Mouse (Mus musculus): Measurements from ENCODE around the gene Man1a. TPM values are rescaled to one million over a fixed set of nuclear protein-coding genes. Genes with fewer than 3 reads are reported as not detected.

The Man1a gene
- polyA plus RNA-seq, 1 experiment = 13.2 TPM

DNA sequence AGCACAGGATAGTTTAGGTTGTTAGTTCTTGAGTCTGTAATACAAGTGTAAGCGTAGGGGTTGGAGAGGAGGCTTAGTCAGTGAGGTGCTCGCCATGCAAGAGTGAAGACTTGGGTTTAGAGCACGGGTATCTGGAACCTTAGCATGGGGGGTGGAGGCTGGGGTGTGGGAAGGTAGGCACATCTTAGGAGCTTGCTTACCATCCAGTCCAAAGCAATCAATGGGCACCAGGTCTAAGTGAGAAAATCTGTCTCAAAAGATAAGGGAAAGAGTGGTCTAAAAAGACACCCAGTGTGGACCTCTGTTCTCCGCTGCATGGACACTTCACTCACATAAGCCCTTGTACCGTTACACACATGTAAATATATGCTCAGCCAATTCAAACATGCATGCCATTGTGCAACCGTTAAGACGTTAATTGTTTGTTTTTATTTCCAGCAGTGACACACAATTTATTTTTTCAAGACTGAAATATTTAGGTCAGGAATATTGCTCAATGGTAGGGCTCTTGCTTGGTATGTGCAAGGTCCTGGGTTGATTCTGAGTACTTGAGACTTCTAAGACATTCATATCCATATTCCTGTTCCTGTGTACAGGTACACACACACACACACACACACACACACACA, 34.1 kb downstream of the Man1a start:
- 65% methylated on average over 7 of the region's 7 CpGs for WGBS
- Histone ChIP-seq H3K4me3 (replicated peaks; ENCODE audit: extremely low read depth, low read depth, low read length) (no peak overlapping the region), H3K4me1 (ENCODE audit: control insufficient read depth, insufficient read depth, low read length) (peaks cover 15% of the 10 kb centered on the region)
- TF ChIP-seq POLR2A (IDR thresholded peaks at IDR 0.05; ENCODE audit: borderline replicate concordance, extremely low read depth, low read depth, low read length) = no peak
- no peak for TF ChIP-seq CTCF (IDR thresholded peaks at IDR 0.05; ENCODE audit: insufficient read depth, low read length)
- DNase-seq = no peak

DNA sequence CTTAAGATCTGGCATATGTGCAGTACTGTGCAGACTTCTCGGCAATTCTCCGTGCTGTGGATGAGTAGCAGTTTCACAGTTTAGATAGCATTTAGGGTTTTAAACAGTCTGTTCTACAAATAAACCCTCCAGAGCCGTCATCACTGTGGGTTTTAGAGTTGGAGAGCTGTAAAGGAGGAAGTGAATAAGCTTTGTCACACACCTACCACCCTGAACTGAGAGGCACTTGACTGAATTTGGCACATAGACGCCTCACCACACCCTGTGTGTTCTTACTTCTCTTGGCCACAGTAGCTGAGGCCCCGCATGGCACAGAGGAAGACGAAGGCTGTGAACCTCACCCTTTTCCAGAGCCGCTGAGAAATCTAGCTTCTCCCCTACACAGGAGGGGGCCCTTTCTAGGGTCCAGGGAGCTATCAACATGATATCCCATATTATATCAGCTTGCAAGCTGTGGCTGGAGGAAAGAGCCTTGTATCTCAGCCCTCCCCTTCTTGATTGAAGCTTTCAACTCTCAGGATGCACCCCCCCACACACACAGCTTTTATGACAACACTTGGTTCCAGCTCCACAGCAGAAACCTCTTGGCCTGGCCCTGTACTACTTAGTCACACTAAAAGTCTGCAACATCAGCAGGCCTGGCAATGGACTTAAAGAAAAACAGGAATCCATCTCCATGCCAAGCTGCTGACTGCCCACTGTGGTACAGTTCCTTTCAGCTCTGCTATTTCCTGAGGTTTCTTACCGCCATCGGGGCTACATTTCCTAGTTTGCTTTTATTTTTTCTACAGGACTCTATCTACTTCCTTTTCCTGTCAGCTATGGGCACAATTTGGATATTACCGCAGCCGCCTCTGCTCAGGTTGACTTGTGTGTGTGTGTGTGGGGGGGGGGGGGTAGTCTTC, 35.9 kb downstream of the Man1a start:
- DNase-seq = peak; percentile 33
- TF ChIP-seq POLR2A (IDR thresholded peaks at IDR 0.05; ENCODE audit: borderline replicate concordance, extremely low read depth, low read depth, low read length) (no peak), CTCF (IDR thresholded peaks at IDR 0.05; ENCODE audit: insufficient read depth, low read length) (no peak)
- H3K4me1 ChIP-seq (ENCODE audit: control insufficient read depth, insufficient read depth, low read length) = peaks cover 16% of the 10 kb centered on the region
- WGBS = 36% methylated on average over 11 of the region's 11 CpGs
- H3K4me3 ChIP-seq (replicated peaks; ENCODE audit: extremely low read depth, low read depth, low read length) = no peak overlapping the region

DNA sequence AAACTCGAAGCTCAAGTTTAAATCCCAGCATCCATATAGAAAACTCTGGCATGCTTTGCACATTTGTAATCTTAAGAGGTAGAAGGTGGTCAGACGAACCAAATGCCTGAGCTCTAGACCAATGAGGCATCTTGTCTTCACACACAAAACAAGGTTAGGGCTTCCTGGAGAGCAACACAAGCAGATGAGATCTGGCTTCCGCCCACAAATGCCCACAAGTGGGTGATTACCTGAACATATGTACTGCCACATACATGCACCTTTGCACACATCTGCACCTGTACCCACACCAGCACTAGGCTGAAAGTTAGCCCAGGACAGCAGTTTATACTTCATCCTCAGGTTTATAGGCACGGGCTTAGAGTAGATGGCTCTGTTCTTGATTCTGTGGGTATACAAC, 36.7 kb downstream of the Man1a start:
- 73% methylated on average over 4 of the region's 4 CpGs for WGBS
- H3K4me1 ChIP-seq (ENCODE audit: control insufficient read depth, insufficient read depth, low read length) = peaks cover 17% of the 10 kb centered on the region
- H3K4me3 ChIP-seq (replicated peaks; ENCODE audit: extremely low read depth, low read depth, low read length) = no peak overlapping the region
- TF ChIP-seq CTCF (IDR thresholded peaks at IDR 0.05; ENCODE audit: insufficient read depth, low read length) (no peak), POLR2A (IDR thresholded peaks at IDR 0.05; ENCODE audit: borderline replicate concordance, extremely low read depth, low read depth, low read length) (no peak)
- DNase-seq = no peak

DNA sequence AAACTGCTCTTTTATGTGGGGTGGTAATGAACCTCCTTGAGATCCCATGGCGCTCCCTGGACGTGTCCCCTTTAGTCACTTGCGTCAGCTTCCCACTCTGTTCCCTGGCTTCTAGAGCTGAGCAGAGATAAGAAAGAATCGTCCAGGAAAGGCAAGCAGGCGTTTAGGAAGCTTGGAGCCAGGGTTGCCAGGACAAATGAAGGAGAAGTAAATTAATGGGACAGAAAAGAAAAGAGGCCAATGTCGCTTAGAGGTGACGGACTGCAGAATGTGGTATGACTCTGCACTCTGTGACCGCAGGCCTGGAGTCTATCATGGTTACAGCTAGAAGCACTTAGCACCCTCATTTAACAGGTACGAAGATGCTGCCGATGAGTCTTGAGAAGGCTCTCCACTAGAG, 37.7 kb downstream of the Man1a start:
- 74% methylated on average over 10 of the region's 10 CpGs for WGBS
- no peak for DNase-seq

DNA sequence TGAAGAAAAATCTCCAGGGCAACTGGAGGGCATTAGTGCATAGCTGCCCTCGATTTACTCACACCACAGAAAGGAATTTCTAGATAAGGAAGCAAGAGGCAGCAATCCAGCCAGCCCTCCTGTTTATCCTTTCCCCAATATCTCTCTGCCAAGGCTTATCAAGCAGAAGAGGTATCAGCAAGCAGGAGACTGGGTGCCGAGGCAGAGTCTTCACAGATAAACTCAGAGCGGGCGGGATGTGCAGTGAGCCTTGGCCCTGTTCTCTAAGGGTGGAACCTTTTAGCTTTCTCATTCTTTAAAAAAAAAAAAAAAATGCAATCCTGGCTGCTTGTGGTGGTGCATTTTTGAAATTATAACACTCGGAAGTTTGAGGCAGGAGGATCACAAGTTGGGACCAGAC, 38.2 kb downstream of the Man1a start:
- DNase-seq = no peak
- no peak overlapping the region for H3K4me3 ChIP-seq (replicated peaks; ENCODE audit: extremely low read depth, low read depth, low read length)
- peaks cover 17% of the 10 kb centered on the region for H3K4me1 ChIP-seq (ENCODE audit: control insufficient read depth, insufficient read depth, low read length)
- no peak for TF ChIP-seq POLR2A (IDR thresholded peaks at IDR 0.05; ENCODE audit: borderline replicate concordance, extremely low read depth, low read depth, low read length)
- TF ChIP-seq CTCF (IDR thresholded peaks at IDR 0.05; ENCODE audit: insufficient read depth, low read length) = no peak
- WGBS = 51% methylated on average over 5 of the region's 5 CpGs

More for the DNA sequence above, 37.7 kb downstream of the Man1a start:
- TF ChIP-seq CTCF (IDR thresholded peaks at IDR 0.05; ENCODE audit: insufficient read depth, low read length) = no peak
- TF ChIP-seq POLR2A (IDR thresholded peaks at IDR 0.05; ENCODE audit: borderline replicate concordance, extremely low read depth, low read depth, low read length) = no peak
- Histone ChIP-seq H3K4me1 (ENCODE audit: control insufficient read depth, insufficient read depth, low read length) (peaks cover 17% of the 10 kb centered on the region), H3K4me3 (replicated peaks; ENCODE audit: extremely low read depth, low read depth, low read length) (no peak overlapping the region)

DNA sequence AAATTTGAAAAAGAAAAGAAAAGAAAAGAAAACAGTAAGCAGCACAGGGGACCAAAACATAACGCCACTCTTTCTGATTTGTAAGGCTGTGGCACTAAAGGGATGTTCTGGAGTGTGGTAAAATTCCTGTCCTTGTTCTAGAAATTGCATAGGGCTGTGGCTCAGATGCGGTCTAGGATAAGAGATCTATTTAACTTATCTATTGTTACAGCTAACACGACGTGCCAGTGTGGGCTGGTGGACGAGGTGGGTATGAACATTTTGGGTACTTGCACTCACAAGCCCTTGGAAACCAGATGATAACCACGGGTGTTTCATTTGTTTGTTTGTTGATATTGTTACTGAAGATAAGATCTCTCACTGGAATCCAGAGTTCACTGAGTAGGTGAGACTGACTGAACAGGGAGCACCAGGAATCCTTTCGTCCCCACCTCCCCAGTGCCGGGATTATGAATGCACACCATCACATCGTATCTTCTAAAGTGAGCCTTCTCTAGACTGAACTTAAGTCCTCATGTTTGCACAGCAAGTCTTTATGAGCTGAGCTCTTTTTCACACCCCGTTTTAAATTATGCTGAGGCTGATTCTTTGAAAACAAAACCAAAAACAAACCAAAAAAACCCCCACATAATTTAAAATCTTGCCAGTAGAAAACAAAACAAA, 38.9 kb downstream of the Man1a start:
- DNase-seq = no peak
- WGBS = 73% methylated on average over 10 of the region's 10 CpGs

DNA sequence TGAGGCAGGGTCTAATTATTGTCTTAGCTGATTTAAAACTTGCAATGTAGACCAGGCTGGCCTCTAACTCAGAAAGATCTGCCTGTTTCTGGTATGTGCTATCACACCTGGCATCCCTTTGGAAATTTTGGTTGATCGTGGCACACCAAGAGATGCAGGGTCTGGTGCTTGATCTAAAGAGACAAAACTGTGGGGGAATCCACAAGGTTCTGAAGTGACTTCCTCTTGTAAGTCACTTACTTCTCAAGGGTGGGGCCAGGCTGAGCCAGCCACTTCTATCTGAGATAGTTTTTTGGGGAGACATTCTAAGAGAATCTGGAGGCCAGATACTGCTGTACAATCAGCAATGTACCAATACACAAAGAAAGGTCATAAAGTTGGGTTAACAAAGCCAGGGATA, 40.8 kb downstream of the Man1a start:
- DNase-seq = no peak

More for the DNA sequence above, 38.9 kb downstream of the Man1a start:
- TF ChIP-seq POLR2A (IDR thresholded peaks at IDR 0.05; ENCODE audit: borderline replicate concordance, extremely low read depth, low read depth, low read length) = no peak
- TF ChIP-seq CTCF (IDR thresholded peaks at IDR 0.05; ENCODE audit: insufficient read depth, low read length) = no peak
- H3K4me1 ChIP-seq (ENCODE audit: control insufficient read depth, insufficient read depth, low read length) = peaks cover 19% of the 10 kb centered on the region
- H3K4me3 ChIP-seq (replicated peaks; ENCODE audit: extremely low read depth, low read depth, low read length) = no peak overlapping the region

GRCm38 (mm10) chr10:54034779-54035178, 41.6 kb downstream of the Man1a start:
- WGBS = 34% methylated on average over 2 of the region's 2 CpGs

More for the DNA sequence above, 40.8 kb downstream of the Man1a start:
- TF ChIP-seq POLR2A (IDR thresholded peaks at IDR 0.05; ENCODE audit: borderline replicate concordance, extremely low read depth, low read depth, low read length) = no peak
- no peak for TF ChIP-seq CTCF (IDR thresholded peaks at IDR 0.05; ENCODE audit: insufficient read depth, low read length)
- WGBS = 83% methylated on average over 1 of the region's 1 CpGs
- Histone ChIP-seq H3K4me1 (ENCODE audit: control insufficient read depth, insufficient read depth, low read length) (peaks cover 20% of the 10 kb centered on the region), H3K4me3 (replicated peaks; ENCODE audit: extremely low read depth, low read depth, low read length) (no peak overlapping the region)

DNA sequence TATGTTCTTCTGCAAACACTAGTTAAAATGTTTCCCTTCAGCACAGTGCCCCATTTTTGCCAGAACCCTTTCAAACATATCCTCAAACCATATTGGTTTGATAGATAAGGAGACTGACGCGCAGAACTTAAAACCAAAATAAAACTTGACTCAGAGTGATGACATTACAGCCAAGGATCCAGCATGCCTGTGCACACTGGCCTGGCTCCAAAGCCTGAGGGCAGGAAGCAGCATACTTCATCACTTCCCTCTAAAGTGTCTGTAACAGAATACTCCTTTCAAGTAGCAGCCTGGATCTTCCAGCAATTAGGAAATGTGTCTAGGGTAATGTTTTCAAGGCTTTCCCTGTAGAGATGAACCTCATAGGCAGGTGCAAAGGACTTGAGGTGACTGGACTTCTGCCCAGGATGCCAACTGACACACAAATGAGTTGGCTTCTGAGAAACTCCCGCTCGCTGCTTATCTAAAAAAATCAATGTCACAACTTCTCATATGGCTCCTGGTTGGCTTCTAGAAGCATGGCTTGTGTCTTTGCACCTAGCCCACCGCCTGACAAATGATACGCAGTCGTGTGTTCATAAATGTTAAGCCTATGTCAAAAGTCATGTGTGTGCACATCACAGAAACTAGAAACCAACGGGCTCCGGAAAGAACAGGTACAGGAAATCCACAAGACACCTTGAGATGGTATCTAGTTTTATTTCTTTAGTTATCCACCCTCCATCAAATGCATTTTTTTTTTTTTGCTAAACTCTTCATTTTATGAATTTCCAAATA, 43.9 kb downstream of the Man1a start:
- Histone ChIP-seq H3K4me1 (ENCODE audit: control insufficient read depth, insufficient read depth, low read length) (peaks cover 8% of the 10 kb centered on the region), H3K4me3 (replicated peaks; ENCODE audit: extremely low read depth, low read depth, low read length) (no peak overlapping the region)
- TF ChIP-seq CTCF (IDR thresholded peaks at IDR 0.05; ENCODE audit: insufficient read depth, low read length) = no peak
- TF ChIP-seq POLR2A (IDR thresholded peaks at IDR 0.05; ENCODE audit: borderline replicate concordance, extremely low read depth, low read depth, low read length) = no peak
- DNase-seq = no peak
- WGBS = 69% methylated on average over 9 of the region's 9 CpGs

More at GRCm38 (mm10) chr10:54034779-54035178, 41.6 kb downstream of the Man1a start:
- DNase-seq = no peak
- Histone ChIP-seq H3K4me1 (ENCODE audit: control insufficient read depth, insufficient read depth, low read length) (peaks cover 14% of the 10 kb centered on the region), H3K4me3 (replicated peaks; ENCODE audit: extremely low read depth, low read depth, low read length) (no peak overlapping the region)
- TF ChIP-seq POLR2A (IDR thresholded peaks at IDR 0.05; ENCODE audit: borderline replicate concordance, extremely low read depth, low read depth, low read length) (no peak), CTCF (IDR thresholded peaks at IDR 0.05; ENCODE audit: insufficient read depth, low read length) (no peak)

Data from lung, adult 2 months (tissue).